Mouse (Mus musculus) adrenal gland (tissue): ENCODE measurements around the gene Flt4.

Experiments used
- intact Hi-C: fragments of 180-260 bp; cut with DNase I; formaldehyde crosslinking; loops from one replicate; pipeline ENCODE4 v1.15.1; 2025

Flt4 gene

GRCm38 (mm10) chr11:49645677-49646076 lies 36.6 kb downstream of the Flt4 start:
- intact Hi-C loops = no loop called here

GRCm38 (mm10) chr11:49650113-49650993 lies 41.3 kb downstream of the Flt4 start:
- intact Hi-C loops = loop anchor here (5.0 kb wide), 1 partner anchor 77 kb away; no protein-coding TSS in a partner anchor

GRCm38 (mm10) chr11:49650994-49651761 lies 42.1 kb downstream of the Flt4 start:
- intact Hi-C loops = loop anchor here (5.0 kb wide), 1 partner anchor 76 kb away; no protein-coding TSS in a partner anchor

DNA sequence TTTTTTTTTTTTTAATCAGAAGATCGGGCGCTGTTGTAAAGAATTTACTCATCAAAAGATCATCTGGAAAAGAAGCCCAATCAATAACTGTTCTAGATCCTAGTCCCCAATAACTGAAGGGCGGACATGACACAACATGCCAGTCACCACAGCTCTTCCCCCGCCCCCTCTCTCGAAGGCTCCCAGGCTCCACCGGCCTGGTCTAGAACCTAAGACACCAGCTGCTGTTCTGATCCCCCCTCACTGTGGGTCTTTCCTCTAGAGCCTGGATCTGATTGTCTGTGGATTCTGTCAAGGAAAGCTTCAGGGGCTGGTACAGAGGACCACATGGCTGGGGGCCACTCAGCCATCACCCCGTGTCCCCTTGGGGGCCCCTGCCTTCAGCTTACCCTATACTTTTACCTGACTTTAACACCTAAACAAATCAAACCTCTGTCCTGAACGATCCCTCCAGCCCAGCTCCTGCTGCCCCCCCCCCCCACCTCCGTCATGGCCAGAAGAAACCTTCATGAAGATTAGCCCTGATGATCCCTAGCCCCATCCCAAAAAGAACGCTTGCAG lies 42.8 kb downstream of the Flt4 start:
- intact Hi-C loops = loop anchor here (2.0 to 5.0 kb wide), 2 partner anchors 75 to 219 kb away; no protein-coding TSS in a partner anchor

GRCm38 (mm10) chr11:49652401-49653078 lies 43.5 kb downstream of the Flt4 start:
- intact Hi-C loops = loop anchor here (2.0 to 5.0 kb wide), 2 partner anchors 75 to 218 kb away; no protein-coding TSS in a partner anchor

- intact Hi-C loops = loop anchor here (2.0 to 5.0 kb wide), 2 partner anchors 74 to 218 kb away; no protein-coding TSS in a partner anchor
These were observed 44.0 kb downstream of the Flt4 start for GRCm38 (mm10) chr11:49653079-49653408.

- intact Hi-C loops = loop anchor here (5.0 kb wide), 1 partner anchor 73 kb away; no protein-coding TSS in a partner anchor
These were observed 45.6 kb downstream of the Flt4 start for GRCm38 (mm10) chr11:49654651-49655050.

DNA sequence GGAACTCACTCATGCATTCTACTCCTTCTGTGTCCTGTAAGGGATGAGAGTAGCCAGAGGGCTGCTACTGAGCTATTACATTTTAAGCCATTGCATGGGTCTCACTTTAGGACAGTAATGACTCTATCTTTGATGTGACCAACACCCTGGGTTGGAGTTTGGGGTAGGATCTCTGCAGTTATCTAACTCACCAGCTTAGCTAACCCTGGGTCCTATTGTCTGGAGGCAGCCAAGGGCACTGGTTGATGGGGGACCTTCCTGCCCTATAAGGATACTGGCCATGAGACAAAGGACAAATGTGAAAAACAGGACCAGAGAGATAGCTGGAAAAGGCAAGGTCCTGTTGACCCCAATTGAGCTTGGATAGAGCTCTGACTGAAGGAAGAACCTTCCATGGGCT lies 46.4 kb downstream of the Flt4 start:
- intact Hi-C loops = no loop called here

DNA sequence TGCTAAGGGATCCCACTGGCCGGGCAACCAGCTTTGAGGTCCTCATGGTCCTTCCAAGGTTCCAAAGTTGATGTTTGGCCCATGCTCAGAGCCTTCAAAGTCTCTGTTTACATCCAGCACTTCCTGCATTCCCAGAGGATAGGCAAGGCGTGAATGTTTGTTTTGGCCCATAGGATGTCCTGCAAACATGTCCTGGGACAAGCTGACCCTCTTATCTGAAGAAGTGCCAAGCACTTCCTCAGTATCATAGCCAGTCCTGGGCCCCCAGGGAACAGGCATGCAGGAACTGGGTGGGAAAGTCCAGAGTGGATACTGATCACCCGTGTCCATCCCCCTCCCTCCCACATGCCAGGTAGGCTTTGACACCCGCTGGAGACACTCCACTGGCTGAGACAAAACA lies 49.0 kb downstream of the Flt4 start:
- intact Hi-C loops = no loop called here

DNA sequence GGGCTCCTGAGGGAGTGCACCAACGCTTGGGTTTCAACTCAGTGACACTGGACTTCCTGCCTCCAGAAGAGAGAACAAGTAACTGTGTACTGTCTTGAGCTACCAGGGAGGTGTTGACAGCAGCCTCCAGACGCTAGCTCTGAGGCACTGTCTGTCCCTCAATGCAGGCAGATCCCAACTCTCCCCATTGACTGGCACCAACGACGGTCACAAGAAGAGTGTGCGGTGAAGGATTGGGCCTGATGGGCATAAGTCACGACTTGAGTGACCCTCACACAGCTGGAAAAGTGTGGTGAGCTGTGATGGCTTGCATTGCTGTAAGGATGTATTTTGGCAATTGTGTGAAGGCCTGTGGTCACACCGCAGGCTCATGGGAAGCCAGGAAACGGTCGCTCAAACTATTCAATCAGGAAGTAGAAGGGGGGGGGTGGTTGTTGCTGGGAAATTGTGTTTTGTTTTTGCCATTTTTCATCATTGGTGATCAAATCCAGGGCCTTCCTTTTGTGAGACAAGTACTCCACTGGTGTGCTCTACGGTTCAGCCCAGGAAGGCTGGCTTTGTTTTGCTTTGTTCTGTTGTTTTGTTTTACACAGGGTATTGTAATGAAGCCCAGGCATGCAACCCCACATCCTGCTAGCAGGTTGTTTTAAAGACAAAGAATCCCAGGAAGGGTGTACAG lies 49.9 kb downstream of the Flt4 start:
- intact Hi-C loops = no loop called here

DNA sequence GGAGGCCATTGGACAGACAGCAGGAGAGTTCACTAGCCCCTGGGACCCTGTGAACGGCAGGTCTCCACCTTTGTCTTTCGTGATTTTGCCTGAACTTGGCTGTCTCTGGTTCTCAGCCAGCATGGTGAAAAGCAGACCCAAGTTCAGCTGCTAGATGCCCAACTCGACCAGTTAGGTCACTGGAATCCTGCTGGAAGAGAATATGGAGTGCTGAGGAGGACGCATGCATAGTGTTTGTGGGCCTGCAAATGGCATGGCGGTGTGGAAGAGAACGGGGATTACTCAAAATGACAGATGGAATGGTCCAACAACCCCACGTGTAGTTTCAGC lies 50.4 kb downstream of the Flt4 start:
- intact Hi-C loops = no loop called here

DNA sequence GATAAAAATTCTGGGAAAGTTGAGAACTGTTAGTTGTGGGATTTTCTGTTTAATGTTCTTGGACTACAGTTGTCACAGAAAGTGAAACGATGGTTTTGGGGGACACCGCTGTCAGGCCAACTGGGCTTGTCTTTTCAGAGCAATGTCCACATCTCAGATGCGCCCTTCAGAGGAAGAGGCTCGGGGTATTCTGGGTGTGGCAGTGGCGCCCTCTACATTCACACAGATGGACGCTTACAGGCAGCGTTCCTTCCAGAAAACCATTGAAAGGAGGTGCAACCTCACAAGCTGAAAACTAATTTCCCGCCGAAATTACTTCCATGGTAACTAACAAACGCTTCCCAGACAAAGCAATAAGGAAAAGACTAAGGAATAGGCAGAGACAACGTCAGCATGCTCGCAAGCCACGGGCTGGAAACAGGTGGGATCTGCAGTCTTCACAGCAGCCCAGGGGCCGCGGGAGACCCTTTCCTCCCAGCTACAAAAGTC lies 53.3 kb downstream of the Flt4 start:
- intact Hi-C loops = no loop called here

- intact Hi-C loops = no loop called here
These were observed 54.2 kb downstream of the Flt4 start, which contains the start of gene Scgb3a1 for GRCm38 (mm10) chr11:49663310-49663709. Gene Scgb3a1, plus strand, starts transcription at chr11:49663610.

GRCm38 (mm10) chr11:49664262-49665140 lies 55.4 kb downstream of the Flt4 start:
- intact Hi-C loops = no loop called here

DNA sequence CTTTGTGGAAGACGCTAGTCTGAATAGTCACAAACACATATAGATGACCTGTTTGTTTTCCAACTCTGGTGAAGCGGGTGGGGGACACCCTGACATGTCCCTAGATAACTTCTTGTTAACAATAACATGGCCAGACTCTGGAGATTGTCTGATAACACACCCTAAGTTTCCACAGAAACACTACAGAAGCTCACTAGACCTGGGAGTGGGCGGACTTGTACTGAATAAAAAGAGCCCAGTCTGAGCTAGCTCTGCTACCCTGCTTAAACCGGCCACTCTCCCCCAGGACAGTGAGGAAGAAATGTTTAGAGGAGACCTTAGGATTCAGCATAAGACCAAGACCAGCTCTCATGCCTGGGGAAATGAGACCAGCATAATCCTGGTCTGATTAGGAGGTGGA lies 56.4 kb downstream of the Flt4 start:
- intact Hi-C loops = no loop called here

GRCm38 (mm10) chr11:49673433-49673832 lies 64.4 kb downstream of the Flt4 start:
- intact Hi-C loops = no loop called here

- intact Hi-C loops = no loop called here
These were observed 75.3 kb downstream of the Flt4 start for GRCm38 (mm10) chr11:49684237-49684973.

DNA sequence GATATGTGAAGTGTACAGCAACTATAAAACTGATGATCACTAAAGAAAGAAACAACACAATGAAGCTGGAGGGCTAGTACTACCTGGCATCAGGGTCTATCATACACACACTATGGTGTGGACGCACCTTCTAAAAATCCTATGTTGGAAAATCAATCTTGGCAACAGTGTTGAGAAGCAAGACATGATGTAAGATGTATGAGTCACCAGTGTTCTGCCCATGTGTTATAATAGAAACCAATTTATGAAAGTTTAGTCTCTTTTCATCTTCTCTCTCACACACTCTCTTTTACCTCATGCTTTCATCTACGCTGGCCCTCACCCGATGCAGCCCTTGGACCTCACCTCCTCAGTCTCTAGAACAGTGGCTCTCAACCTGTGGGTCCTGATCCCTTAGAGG lies 86.0 kb downstream of the Flt4 start:
- intact Hi-C loops = no loop called here

DNA sequence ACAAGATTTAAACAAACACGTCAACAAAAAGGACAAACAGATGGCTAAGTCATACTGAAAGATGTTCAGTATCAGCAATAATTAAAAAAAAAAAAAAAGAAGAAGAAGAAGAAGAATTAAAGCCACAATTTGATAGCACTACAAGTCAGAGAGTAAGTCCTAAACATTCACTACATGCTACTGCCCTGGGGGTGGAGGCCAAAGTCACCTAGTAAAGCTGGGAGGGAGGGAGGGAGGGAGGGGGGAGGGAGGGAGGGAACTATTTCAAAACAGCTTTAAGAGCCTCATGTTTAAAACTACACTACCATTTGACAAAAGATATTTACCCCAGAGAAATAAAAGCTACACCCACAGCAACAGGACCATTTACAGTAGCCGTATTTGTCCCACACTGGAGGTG lies 86.6 kb downstream of the Flt4 start:
- intact Hi-C loops = no loop called here
